Mouse (Mus musculus) left cerebral cortex, adult 2 months (tissue): ENCODE results near the gene Olfr522. TPM values are rescaled to one million over a fixed set of nuclear protein-coding genes. Genes with fewer than 3 reads are reported as not detected.

Source experiments
- DNase-seq, 2 experiments: peaks; one replicate each; pipeline ENCODE4 v3.0.0; 2021 to 2022; ENCODE audit warnings: low spot score in 2 of 2, mixed read lengths in 1 of 2; ENCODE audit errors: extremely low spot score in 1 of 2
- H3K27ac ChIP-seq: fragments of 200-600 bp; 2 replicates; pipeline ENCODE4 v1.8.1; 2022
- H3K4me3 ChIP-seq: fragments of 200-600 bp; 2 replicates; pipeline ENCODE4 v1.8.1; 2022
- CTCF ChIP-seq: fragments of 200-600 bp; IDR thresholded peaks from 2 replicates; pipeline ENCODE4 v1.8.1; 2022; ENCODE audit warnings: antibody characterized with exemption, mild to moderate bottlenecking, moderate library complexity
- intact Hi-C: fragments of 180-260 bp; cut with DNase I; formaldehyde crosslinking; loops from one replicate; pipeline ENCODE4 v1.15.1; 2025
- total RNA-seq, 2 experiments: library from RNA; stranded (reverse); gene quantifications; 2 replicates each; pipeline ENCODE4 v1.2.3; 2021

Gene Olfr522
- total RNA-seq, 2 experiments from 2014 or later = not detected

GRCm38 (mm10) chr7:140125278-140126021, 39.1 kb downstream of the Olfr522 start:
- intact Hi-C loops = loop anchor here (1.0 kb wide), 1 partner anchor 23 kb away; the partner anchor contains the start of gene Fuom
- TF ChIP-seq CTCF = no peak
- peak overlapping the region; percentile 84 for H3K27ac ChIP-seq

GRCm38 (mm10) chr7:140124382-140124781, 40.2 kb downstream of the Olfr522 start:
- DNase-seq = no peak
- Histone ChIP-seq H3K27ac (no peak overlapping the region), H3K4me3 (no peak overlapping the region)
- intact Hi-C loops = no loop called here
- TF ChIP-seq CTCF = no peak

More at GRCm38 (mm10) chr7:140125278-140126021, 39.1 kb downstream of the Olfr522 start:
- H3K4me3 ChIP-seq = peak overlapping the region; percentile 97
- peak; percentile 84 to 88 for DNase-seq

DNA sequence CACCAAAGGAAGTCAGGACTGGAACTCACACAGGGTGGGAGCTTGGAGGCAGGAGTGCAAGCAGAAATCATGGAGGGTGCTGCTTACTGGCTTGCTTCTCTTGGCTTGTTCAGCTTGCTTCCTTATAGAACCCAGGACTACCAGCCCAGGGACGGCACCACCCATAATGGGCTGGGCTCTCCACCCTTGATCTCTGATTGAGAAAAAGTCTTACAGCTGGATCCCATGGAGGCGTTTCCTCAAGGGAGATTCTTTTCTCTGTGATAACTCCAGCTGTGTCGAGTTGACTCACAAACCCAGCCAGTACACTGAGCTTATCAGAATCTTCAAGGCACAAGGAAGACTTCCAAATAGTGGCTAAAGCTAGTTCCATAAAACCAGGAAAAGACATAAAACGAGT, 41.8 kb downstream of the Olfr522 start:
- Histone ChIP-seq H3K27ac (no peak overlapping the region), H3K4me3 (no peak overlapping the region)
- intact Hi-C loops = no loop called here
- DNase-seq = no peak
- no peak for TF ChIP-seq CTCF

DNA sequence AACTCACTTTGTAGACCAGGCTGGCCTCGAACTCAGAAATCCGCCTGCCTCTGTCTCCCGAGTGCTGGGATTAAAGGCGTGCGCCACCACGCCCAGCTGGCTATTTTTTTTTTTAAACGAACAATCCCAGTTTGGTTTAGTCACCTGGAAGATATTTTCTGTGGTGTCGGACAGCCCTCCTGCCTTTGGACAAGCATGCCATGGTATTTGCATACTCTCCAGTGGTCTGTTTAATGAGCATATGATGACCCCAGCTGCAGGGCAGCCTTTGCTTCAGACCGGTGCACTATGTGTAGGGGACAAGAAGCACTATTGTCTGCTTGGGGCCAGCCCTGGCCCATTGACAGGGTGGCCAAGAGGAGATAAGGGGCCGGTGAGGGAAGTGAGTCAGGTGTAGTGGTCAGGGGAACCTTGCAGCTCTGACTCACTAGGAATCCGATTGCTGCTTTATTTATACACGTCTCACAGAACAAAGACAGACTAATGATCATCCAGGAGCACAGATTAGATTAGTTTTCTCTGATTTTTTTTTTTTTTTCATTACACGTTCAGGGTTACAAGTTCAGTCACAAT, 43.1 kb downstream of the Olfr522 start:
- H3K4me3 ChIP-seq = no peak overlapping the region
- no peak for DNase-seq
- H3K27ac ChIP-seq = no peak overlapping the region
- TF ChIP-seq CTCF = no peak
- intact Hi-C loops = no loop called here

DNA sequence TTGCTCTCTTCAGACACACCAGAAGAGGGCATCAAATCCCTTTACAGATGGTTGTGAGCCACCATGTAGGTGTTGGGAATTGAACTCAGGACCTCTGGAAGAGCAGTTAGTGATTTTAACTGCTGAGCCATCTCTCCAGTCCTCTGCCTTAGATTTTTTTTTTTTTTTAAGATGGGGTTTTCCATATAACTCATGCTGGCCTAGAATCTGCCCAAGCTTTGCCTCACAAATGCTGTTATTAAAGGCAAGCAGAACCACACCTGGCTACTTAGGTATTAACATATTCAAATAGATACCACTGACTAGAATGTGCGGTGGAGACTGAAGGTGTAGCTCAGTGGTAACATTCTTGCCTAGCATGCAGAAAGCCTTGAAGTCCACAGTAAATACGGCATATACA, 44.1 kb downstream of the Olfr522 start:
- intact Hi-C loops = no loop called here
- H3K4me3 ChIP-seq = no peak overlapping the region
- TF ChIP-seq CTCF = no peak
- no peak overlapping the region for H3K27ac ChIP-seq
- no peak for DNase-seq

GRCm38 (mm10) chr7:140116329-140117054, 48.1 kb downstream of the Olfr522 start, which contains the start of gene Echs1:
TSS of gene Echs1 (minus strand) at chr7:140116476.
- intact Hi-C loops = loop anchor here (2.0 kb wide), 1 partner anchor 36 kb away; no protein-coding TSS in a partner anchor
- H3K4me3 ChIP-seq = peak within 1 kb of the TSS; percentile 85
- TF ChIP-seq CTCF = no peak
- H3K27ac ChIP-seq = peak within 1 kb of the TSS; percentile 96
- peak; percentile 82 to 87 for DNase-seq

GRCm38 (mm10) chr7:140115583-140116328, 48.8 kb downstream of the Olfr522 start, which contains the start of gene Paox:
TSS of gene Paox (plus strand) at chr7:140115799.
- intact Hi-C loops = loop anchor here (2.0 kb wide), 1 partner anchor 35 kb away; no protein-coding TSS in a partner anchor
- Histone ChIP-seq H3K4me3 (peak within 1 kb of the TSS; percentile 85), H3K27ac (peak within 1 kb of the TSS; percentile 96)
- TF ChIP-seq CTCF = no peak
- peak; percentile 23 to 40 for DNase-seq

DNA sequence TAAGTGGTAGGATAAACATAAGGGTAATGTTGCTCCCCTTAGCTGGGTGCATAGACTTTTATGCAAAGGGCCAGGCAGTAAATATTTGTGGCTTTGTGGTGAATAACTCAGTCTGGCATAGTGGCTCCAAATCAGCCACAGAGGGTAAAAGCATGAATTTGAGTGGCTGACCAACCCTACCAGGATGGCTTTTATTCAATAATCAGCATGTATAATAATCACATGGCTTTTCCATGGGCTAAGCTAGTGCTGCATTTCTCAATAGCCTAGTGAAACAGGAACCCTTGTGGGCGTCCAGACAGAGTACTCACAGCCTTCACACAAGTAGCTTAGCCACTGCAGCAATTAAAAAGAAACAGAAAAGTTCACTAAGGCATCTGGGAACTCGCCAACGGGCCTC, 52.6 kb downstream of the Olfr522 start:
- Histone ChIP-seq H3K27ac (no peak overlapping the region), H3K4me3 (no peak overlapping the region)
- intact Hi-C loops = no loop called here
- DNase-seq = no peak
- no peak for TF ChIP-seq CTCF

Other genes with a start within 250 kb of the Olfr522 start
- not detected for gene Utf1, start 221.0 kb downstream of the Olfr522 start, total RNA-seq
- gene 6430531B16Rik, start 186.0 kb downstream of the Olfr522 start, total RNA-seq = 1 to 10 TPM; 1.0 to 2.2 TPM
- gene Adam8, start 172.2 kb downstream of the Olfr522 start, total RNA-seq = 1 to 10 TPM; 3.1 to 3.9 TPM
- 10 to 100 TPM; 25.8 to 26.0 TPM for gene Zfp511, start 128.4 kb downstream of the Olfr522 start, total RNA-seq
- 10 to 100 TPM; 34.4 to 35.0 TPM for gene Tubgcp2, start 128.1 kb downstream of the Olfr522 start, total RNA-seq
- not detected for gene Msx3, start 115.7 kb downstream of the Olfr522 start, total RNA-seq
- gene Caly, start 82.2 kb downstream of the Olfr522 start, total RNA-seq = 100 to 1,000 TPM; 181 to 198 TPM
- not detected for gene Prap1, start 71.4 kb downstream of the Olfr522 start, total RNA-seq
- gene Fuom, start 62.3 kb downstream of the Olfr522 start, total RNA-seq = 10 to 100 TPM; 51.9 to 52.7 TPM
- 1 to 10 TPM; 4.1 to 5.5 TPM for gene Paox, start 49.0 kb downstream of the Olfr522 start, total RNA-seq
- gene Echs1, start 48.3 kb downstream of the Olfr522 start, total RNA-seq = 10 to 100 TPM; 51.6 to 52.6 TPM
- 10 to 100 TPM; 21.0 to 21.5 TPM for gene Mtg1, start 27.2 kb downstream of the Olfr522 start, total RNA-seq
- 100 to 1,000 TPM; 135 to 144 TPM for gene Sprn, start 9.9 kb downstream of the Olfr522 start, total RNA-seq
- gene Olfr523, start 8.5 kb upstream of the Olfr522 start, total RNA-seq = under 1 TPM; 0.12 to 0.14 TPM
- gene Olfr524, start 41.2 kb upstream of the Olfr522 start, total RNA-seq = not detected
- gene Cd163l1, start 53.5 kb upstream of the Olfr522 start, total RNA-seq = under 1 TPM in 1 of 2 experiments, not detected in 1; 0.14 TPM
- gene 5830411N06Rik, start 82.5 kb upstream of the Olfr522 start, total RNA-seq = under 1 TPM in 1 of 2 experiments, not detected in 1; 0.11 TPM
- gene Olfr525, start 156.1 kb upstream of the Olfr522 start, total RNA-seq = not detected
- not detected for gene Olfr527, start 169.3 kb upstream of the Olfr522 start, total RNA-seq
- not detected for gene Olfr60, start 196.9 kb upstream of the Olfr522 start, total RNA-seq
- not detected for gene Olfr530, start 211.6 kb upstream of the Olfr522 start, total RNA-seq
- gene Olfr531, start 238.2 kb upstream of the Olfr522 start, total RNA-seq = not detected